Comparison of ENCODE assay signal across 1 mouse cellular context in the genomic region with DNA sequence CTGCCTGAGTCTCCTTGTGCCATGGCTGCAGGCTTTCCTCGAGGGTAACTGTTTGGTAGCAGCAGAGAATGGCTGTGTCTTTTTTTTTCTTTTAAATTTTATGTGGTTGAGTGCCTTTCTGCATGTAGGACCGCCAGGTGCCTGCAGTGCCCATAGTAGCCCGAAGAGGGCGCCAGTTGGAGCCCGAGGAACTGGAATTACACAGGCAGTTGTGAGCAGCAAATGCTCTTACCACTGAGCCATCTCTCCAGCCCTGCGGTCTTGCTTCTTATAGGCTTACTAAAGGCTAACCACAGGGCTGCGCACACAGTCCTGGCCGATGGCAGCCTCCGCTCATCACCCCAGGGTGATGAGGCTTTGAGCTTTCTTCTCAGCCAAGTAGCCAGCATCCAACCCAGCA.
TF ChIP-seq lines count a peak whose summit lies in the region.

No protein-coding gene starts in this region.

TF ChIP-seq in CH12.LX, 34 proteins besides CTCF, POLR2A, EP300 and RAD21 (continued from another document):
- no peak for TF ChIP-seq HCFC1 (IDR thresholded peaks at IDR 0.05; ENCODE audit: low read depth, low read length)
- TF ChIP-seq ZMIZ1 (IDR thresholded peaks at IDR 0.05; ENCODE audit: low read depth, low read length) = no peak
- no peak for TF ChIP-seq NRF1 (IDR thresholded peaks at IDR 0.05; ENCODE audit: low read depth, low read length)
- TF ChIP-seq ZKSCAN1 (IDR thresholded peaks at IDR 0.05; ENCODE audit: borderline replicate concordance, low read depth, low read length) = no peak
- TF ChIP-seq MAFK (IDR thresholded peaks at IDR 0.05; ENCODE audit: insufficient replicate concordance, low read length) = no peak
- TF ChIP-seq USF1 (IDR thresholded peaks at IDR 0.05; ENCODE audit: low read depth, low read length) = no peak
- no peak for TF ChIP-seq SIN3A (IDR thresholded peaks at IDR 0.05; ENCODE audit: low read length)
- TF ChIP-seq IRF4 (IDR thresholded peaks at IDR 0.05; ENCODE audit: low read depth, low read length) = no peak
- TF ChIP-seq RCOR1 (conservative IDR thresholded peaks at IDR 0.05; ENCODE audit: low read depth, low read length) = no peak
- TF ChIP-seq E2F4 (IDR thresholded peaks at IDR 0.05; ENCODE audit: insufficient replicate concordance, low read depth, low read length) = no peak
- TF ChIP-seq JUND (conservative IDR thresholded peaks at IDR 0.05; ENCODE audit: low read depth, low read length) = no peak
- TF ChIP-seq USF2 (conservative IDR thresholded peaks at IDR 0.05; ENCODE audit: low read depth, low read length) = no peak
- no peak for TF ChIP-seq UBTF (IDR thresholded peaks at IDR 0.05; ENCODE audit: low read depth, low read length)
- TF ChIP-seq CHD2 (IDR thresholded peaks at IDR 0.05; ENCODE audit: low read length) = no peak
TF ChIP-seq in CH12.LX: peak in this region for 0.
